Mouse (Mus musculus) urinary bladder, postnatal 10 days (tissue): Measurements from ENCODE around the gene Prb1.
"Not testable (repeated sequence)": the region's sequence is repeated elsewhere in the genome, so short reads cannot be mapped to it uniquely, and the experiment has no call there.

Source experiments
- DNase-seq: peaks from one replicate; pipeline ENCODE4 v3.0.0; 2022; ENCODE audit warnings: low spot score

The Prb1 gene

DNA sequence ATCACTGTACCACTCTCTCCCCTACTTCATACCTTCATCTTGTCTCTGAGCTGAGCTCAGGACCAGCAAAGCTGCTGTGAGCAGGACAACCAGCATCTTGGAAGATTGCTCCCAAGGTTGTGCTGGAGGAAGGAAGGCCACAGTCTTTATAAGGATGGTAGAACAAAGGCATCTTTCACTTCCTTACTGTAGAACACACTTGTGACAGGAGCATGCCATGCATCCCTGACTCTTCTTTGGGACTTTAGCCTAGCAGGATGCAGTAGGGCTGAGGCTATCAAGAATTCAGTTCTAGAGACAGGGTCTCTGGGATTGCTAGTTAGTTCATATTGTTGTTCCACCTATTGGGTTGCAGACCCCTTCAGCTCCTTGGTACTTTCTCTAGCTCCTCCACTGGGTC lies at the start of gene Prb1:
Prb1 (minus strand) TSS at position 101 of the 400 bp plus-strand sequence.
- not testable (repeated sequence) for DNase-seq
